Mouse (Mus musculus) CD4-positive helper T cell, adult 2 months (primary cell): ENCODE results near the gene Txnrd2.
A peak's percentile ranks its signal among the peaks of the same experiment; 100 is the strongest.

Experiments
- DNase-seq: peaks from one replicate; pipeline ENCODE4 v3.0.0-alpha.2; 2012; ENCODE audit warnings: low read depth, missing footprints, low spot score

The Txnrd2 gene

DNA sequence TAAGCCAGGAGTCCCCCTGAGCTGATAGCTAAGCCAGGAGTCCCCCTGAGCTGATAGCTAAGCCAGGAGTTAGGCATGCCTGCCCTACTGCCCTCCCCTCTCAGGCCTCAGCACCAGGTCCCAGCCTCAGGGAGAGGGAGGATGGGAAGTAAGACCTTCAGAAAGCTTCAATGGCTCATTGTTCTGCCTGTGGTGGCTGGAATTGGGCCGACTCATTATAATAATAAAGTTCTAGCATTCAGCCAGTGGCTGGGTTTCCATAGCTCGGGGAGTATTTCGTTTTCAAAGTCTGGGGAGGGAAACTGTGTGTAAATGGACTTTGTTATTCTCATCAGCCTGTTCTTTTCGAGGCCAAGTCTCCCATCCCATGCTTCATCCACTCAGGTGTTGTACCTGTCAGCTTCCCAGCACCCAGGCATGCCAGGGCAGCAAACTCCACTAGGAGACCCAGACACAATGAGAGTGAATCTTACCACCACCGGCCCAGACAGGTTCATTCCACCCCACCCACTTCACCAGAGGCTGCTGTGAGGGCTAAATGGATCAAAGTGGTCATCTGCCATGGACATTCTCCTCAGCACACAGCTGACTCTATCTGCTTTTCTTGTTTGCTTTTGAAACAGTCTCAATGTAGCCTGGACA lies 58.7 kb downstream of the Txnrd2 start:
- DNase-seq = no peak

DNA sequence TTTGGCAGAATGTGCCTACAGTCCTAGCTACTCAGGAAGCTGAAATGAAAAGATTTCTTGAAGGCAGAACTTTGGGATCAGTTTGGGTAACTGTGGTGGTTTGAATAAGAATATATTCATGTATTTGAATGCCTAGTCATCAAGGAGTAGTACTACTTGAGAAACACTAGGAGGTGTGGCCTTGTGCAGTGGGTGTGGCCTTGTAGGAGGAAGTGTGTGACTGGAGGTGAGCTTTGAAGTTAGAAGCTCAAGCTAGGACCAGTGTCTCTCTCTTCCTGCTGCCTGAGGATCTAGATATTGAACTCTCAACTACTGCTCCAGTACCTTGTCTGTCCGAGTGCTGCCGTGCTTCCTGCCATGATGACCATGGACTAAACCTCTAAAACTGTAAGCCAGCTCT lies 59.9 kb downstream of the Txnrd2 start:
- DNase-seq = no peak

DNA sequence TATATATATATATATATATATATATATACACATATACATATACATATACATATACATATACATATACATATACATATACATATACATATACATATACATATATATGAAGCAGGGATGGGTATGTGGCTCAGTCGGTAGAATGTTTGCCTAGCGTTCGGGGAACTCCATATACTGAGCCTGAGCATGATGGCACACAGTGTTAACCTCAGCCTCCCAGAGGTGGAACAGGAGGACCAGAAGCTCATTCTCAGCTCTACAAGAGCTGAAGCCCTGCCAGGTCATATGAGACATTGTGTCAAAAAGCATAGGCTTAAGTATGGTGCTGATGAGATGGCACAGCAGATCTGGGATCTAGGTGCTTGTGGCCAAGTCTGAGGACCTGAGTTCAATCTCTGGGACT lies 64.1 kb downstream of the Txnrd2 start:
- DNase-seq = no peak

DNA sequence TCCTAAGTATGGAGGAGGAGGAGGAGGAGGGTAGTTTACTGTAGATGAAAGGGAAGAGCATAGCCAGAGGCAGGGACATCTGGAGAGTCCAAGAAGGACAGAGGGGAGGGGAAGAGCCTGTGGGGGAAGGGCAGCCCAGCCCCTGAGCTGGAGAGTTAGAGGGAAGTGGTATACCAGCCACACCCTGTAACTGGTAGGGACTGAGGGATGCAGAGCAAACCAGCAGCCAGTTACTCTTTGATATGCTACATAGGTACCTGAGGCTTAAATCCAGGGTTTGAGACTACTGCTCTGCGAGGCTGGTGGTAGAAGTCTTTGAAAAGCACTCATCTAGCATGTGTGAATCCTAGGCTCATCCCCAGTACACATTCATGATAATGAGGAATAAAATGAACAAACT lies 64.7 kb downstream of the Txnrd2 start:
- no peak for DNase-seq

DNA sequence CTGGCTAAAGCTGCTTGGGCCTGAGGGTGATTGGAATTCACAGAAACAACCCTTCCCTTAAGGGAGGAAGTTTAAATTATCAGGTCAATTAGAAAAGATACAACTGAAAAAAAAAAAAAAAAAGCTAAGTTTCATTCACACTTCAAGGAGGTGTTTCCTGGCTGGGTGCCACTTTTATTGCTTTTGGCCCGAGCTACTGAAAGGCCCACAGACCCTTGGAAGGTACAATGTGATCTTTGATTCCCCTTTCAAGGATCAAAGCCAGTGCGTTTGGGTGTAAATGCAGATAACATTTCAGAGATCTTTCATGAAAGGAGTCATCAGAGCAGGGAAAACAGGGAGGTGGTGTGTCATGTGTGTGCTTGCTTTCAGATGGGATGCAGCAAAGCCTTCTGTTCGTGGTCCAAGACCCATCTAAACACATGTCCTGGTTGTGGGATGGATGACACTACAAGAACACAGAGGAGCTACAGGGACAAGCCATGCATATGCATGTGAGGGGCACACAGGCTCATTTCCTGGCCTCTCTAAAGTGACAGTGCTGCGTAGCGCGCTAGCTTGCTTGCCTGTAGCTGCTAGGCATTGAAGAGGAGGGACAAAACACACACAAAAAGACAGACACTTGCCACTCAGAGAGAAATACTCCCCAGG lies 71.8 kb downstream of the Txnrd2 start:
- DNase-seq = no peak

DNA sequence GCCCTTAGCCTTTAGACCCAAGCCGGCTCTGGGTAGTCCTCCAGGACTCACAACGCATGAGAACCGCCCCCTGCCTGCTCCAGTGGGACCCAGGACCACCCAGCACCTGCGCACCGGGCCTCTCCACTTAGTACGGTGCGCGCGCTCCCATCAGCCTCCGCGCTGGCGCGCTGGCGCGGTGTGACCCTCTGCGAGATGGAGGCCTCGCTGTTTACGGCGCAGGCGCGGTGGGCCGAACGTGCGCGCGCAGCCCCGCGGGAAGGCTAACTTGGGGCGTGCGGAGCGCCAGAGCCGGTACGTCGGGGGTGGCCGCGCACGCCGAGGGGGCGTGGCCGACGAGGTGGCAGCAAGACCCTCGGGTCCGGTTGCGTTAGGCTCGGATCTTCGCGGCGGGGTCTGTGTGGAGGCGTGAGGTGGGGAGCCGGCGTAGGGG lies 72.4 kb downstream of the Txnrd2 start, which contains the start of the genes Gnb1l and Rtl10:
TSS of gene Gnb1l (plus strand) at position 156 of the 433 bp plus-strand sequence.
TSS of gene Rtl10 (plus strand) at position 344 of the 433 bp plus-strand sequence.
- DNase-seq = peak; percentile 96

DNA sequence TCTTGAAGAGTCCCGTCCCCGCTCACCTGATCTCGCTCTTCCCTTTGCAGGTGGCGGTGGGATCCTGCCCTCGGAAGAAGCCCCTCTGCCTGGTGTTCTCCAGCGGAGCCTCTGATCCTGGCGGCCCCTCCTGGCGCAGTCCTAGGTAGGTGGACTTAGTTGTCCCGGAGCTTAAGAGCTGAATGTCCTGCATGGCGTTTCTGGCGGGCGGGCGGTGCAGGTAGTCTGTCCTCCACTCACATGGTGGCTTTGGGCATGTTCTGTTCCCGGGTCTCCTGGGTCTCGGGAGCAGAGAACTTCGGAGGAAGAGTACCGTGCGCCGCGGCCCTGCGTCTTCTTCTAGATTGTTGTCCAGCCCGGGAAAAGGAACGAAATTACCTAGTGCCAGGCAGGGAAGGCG lies 72.8 kb downstream of the Txnrd2 start:
- DNase-seq = no peak

DNA sequence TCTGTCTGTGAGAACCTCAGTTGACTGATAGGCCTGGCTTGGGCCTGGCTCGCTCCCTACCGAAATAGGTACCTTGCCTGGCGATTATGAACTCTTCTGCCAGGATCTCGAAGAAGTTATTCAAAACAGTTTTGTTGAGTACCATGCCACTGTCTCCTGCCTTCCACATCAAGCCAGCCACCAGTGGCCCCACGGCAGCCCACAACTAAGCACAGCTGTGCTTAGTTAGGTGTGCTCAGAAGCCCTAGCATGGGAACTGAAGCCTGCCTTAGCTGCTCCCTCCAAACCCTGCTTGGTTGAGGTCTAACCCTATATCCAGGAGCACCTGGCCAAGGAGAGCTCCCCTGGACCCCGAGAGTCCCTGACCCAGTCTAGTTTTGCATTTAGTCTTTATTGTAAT lies 75.3 kb downstream of the Txnrd2 start:
- no peak for DNase-seq

DNA sequence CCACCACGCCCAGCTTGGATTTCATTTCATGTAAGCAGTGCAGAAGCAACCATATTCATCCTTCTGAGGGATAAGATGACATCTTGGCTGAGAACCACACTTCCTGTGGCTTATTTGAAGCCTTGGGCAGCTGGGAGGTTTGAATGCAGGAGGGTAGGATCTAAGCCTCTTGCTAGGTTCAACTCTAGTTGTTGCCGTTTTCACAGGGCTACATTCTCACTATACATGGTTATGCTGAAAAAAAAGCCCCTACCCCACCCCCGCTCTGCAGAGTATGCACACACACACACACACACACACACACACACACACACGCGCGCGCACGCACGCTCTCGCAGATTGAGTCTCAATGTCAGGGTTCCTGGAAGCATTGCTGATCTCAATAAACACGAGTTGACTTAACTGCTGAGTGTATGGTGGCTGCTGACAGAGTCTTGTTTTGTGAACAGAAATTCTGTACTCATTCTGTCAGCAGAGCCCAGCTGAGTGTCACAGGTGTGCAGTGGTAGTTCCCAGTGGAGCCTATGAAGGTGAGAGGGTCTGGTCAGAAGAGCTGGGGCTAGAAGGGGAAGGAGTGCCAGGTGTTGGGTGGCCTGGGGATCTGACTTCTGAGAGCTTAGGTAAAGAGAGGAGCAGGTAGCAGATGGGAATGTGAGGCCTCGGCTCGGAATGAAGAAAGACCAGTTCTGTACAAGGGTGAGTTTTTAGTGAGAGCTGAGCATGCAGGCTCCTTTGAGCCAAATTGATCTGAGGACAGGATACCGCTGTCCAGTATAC lies 77.6 kb downstream of the Txnrd2 start:
- DNase-seq = peak; percentile 61

DNA sequence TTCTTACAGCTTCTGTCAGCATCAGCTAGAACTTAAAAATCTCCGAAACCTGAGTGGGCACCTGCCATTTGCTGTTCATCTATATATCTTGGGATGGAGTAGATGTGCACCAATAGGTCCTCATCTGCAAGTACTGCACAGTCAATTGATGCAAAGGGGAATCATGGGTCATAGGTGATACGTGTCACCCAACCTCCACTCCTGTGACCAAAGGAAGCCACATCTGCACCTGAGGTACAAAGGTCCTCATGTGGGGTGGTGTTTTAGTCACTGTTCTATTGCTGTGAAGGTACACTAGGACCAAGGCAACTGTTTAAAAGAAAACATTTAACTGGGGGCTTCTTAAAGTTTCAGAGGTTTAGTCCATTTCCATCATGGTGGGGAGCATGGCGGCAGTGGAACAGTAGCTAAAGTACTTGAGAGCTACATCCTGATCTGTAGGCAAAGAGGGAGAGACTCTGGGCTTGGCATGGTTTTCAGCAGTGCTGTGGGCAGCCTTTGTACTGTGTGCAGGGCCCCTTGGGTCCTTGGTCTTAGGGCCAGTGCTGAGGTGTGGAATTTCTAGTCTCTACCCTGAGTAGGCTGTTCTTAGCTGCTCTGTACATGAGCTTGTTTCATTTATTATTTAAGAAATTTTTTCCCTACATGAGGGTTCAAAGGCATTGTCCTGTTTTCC lies 80.5 kb downstream of the Txnrd2 start:
- DNase-seq = no peak

DNA sequence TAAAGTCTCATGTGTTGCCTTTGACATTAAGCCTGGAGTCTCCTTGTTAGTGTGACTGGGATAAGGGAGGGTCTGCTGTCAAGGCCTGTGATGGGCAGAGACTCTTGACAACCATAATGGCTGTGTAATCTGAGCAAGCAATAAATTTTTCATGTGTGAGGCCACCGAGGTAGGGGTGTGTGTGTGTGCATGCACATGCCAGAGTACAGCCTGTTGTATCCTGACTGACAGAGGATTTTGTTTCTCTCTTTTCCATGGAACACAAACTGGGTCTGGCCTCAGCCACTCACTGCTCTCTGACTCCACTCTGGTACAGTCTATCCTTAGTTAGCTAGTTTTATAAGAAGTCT lies 81.0 kb downstream of the Txnrd2 start:
- no peak for DNase-seq

DNA sequence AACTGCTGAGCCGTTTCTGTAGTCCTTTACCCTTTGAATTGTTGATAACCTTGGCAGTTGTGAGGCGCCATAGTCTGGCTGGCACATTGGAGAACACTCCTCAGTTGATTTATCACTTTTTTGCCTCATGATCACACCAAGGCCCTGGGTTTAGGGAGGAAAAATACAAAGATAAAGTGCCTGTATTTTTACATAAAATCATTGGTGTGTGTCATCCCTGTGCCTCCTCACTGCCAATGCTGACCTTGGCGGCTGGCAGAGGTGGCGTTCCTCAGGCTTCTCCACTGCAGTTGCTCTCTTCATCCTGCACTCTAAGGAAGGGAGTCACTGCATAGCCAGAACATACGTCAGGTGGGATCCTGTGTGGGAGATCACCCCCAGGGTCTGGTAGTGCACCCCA lies 85.6 kb downstream of the Txnrd2 start:
- no peak for DNase-seq

DNA sequence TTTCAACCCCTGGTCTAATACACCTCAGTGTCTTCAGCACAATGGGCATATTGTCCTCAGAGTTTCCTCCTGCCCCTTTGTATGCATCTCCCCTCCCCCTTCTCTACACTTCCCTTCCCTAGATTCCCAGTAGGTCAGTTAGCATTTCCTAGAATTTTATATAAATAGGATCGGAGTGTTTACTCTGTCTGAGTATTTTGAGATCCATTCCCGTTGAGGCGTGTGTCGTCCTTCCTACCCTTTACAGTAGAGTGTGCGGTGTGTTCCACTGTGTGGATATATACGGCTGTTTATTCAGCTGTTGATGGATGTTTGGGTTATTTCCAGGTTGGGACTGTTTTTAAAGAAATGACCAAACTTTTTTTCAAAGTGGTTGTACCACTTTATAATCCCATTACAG lies 87.3 kb downstream of the Txnrd2 start:
- no peak for DNase-seq

DNA sequence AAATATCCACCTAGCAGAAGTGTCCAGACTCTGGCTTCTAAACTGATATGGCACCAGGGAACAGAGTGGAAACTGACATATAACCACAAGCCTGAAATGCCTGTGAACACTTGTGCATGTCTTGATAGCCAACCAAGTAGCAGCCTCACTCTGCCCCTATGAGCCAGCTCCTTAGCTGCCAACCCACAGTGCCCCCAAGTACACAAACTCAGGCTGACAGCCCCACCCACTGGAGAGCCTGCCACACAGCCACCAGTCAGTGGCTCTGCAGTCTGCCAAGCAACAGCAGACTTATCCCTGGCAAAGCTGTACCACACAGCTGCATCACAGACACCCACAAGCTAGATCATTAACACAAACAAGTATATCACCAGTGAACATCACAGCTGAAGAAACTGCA lies 91.9 kb downstream of the Txnrd2 start:
- DNase-seq = no peak

DNA sequence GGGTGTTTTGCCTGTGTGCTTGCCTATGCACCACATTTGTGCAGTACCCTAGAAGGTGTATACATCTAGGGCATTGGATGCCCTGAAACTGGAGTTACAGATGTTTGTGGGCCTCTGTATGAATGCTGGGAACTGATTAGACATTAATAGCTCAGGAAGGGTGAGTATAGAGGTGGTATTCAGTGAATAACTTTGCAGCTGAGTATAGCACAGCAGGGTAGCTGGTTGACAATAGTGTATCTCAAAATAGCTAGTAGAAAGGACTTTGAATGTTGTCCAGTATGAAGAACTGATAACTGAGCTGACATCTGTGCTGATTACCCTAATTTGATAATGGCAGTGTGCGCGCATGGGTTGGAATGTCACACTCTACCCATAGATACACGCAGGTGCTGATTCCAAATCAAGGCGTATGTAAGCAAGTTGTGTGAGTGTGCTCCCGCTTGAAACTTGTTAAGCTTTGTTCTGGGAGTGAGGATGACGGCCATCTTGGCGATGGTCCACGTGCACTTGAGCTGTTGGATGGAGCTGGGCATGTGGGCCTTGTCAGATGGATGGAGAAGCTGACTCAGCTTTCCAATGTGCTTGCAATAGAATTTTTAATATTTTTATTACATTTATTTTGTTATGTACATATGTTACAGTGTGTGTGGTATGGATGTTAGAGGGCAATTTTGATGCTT lies 97.5 kb downstream of the Txnrd2 start:
- no peak for DNase-seq

DNA sequence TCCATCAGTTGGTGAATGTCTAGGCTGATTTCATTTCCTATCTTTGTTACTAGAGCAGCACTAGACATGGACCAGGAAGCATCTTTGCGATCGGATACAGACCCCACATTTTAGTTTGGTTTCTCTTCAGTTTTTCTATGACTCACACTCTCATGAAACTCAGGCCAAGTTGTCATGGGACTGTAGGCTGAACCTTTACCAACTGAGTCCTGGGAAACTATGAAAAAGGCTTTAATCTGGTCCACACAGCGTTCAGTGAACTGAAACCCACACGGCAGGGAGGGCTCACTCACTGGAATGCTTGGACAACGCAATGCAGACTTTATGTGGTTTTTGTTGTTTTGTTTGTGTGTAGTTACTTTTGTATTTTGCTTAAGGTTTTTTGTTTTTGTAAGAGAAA lies 102.5 kb downstream of the Txnrd2 start:
- DNase-seq = no peak
